Mouse (Mus musculus): ENCODE measurements around the gene Gm10961. TPM values are rescaled to one million over a fixed set of nuclear protein-coding genes. Genes with fewer than 3 reads are reported as not detected.

The Gm10961 gene
- polyA plus RNA-seq, 1 experiment, result not detected

- Histone ChIP-seq H3ac (ENCODE audit: control insufficient read depth, insufficient read length) (no peak overlapping the region), H3K79me2 (ENCODE audit: control insufficient read depth, insufficient read depth) (no peaks in the 10 kb centered on the region), H3K36me3 (ENCODE audit: control insufficient read depth, insufficient read depth) (no peaks in the 10 kb centered on the region), H3K4me3 (no peak overlapping the region), H3K4me2 (ENCODE audit: low read depth) (no peak overlapping the region), H3K27me3 (ENCODE audit: control insufficient read depth, insufficient read depth, insufficient read length) (peaks cover 70% of the 10 kb centered on the region)
- no peak for TF ChIP-seq CEBPB (IDR thresholded peaks at IDR 0.05; ENCODE audit: insufficient read depth, poor library complexity, severe bottlenecking)
Measured at GRCm38 (mm10) chr3:107595264-107595937, 35.7 kb upstream of the Gm10961 start.

- Histone ChIP-seq H3K4me3 (no peak overlapping the region), H3K27me3 (ENCODE audit: control insufficient read depth, insufficient read depth, insufficient read length) (peaks cover 76% of the 10 kb centered on the region), H3K4me2 (ENCODE audit: low read depth) (no peak overlapping the region), H3K36me3 (ENCODE audit: control insufficient read depth, insufficient read depth) (no peaks in the 10 kb centered on the region), H3K79me2 (ENCODE audit: control insufficient read depth, insufficient read depth) (no peaks in the 10 kb centered on the region), H3ac (ENCODE audit: control insufficient read depth, insufficient read length) (no peak overlapping the region)
- TF ChIP-seq REST (IDR thresholded peaks at IDR 0.05; ENCODE audit: insufficient read depth, insufficient read length) (no peak), MYOD1 (IDR thresholded peaks at IDR 0.05; ENCODE audit: control insufficient read depth in 1 of 3, insufficient read length in 2 of 3, low read depth in 2 of 3) (no peak), TCF12 (IDR thresholded peaks at IDR 0.05; ENCODE audit: insufficient read depth, poor library complexity, severe bottlenecking) (no peak), MYOG (IDR thresholded peaks at IDR 0.05; ENCODE audit: control insufficient read depth in 1 of 3, insufficient read depth in 1 of 3, insufficient read length in 2 of 3, low read depth in 2 of 3) (no peak), SRF (IDR thresholded peaks at IDR 0.05; ENCODE audit: control insufficient read depth, insufficient read length, low read depth) (no peak), TCF3 (IDR thresholded peaks at IDR 0.05; ENCODE audit: insufficient read length, low read depth) (no peak), POLR2A (IDR thresholded peaks at IDR 0.05; ENCODE audit: insufficient read length, low read depth) (no peak), E2F4 (IDR thresholded peaks at IDR 0.05; ENCODE audit: insufficient read depth) (no peak), MAX (IDR thresholded peaks at IDR 0.05; ENCODE audit: low read depth) (no peak)
Measured at GRCm38 (mm10) chr3:107595938-107596461, 35.1 kb upstream of the Gm10961 start.

DNA sequence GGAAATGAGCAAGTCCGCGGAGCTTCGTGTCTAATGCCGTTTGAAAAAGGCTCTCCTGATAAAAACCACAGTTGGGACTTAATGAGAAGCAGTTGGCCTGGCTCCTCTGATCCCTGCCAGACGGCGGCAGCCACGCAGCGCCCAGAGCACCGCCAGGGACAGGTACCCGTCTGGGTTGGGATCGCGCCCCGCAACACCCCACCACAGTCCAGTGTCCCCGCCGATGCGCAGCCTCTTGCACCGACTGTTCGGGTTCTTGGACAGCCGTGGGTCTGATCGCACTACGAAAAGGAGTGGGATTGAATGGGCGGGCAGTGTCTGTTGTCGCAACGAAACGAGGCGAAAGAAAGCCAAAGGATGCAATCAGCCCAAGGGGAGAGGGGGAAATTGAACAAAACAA is 34.6 kb upstream of the Gm10961 start:
- Histone ChIP-seq H3K4me2 (ENCODE audit: low read depth) (no peak overlapping the region), H3K27me3 (ENCODE audit: control insufficient read depth, insufficient read depth, insufficient read length) (peaks cover 82% of the 10 kb centered on the region), H3K36me3 (ENCODE audit: control insufficient read depth, insufficient read depth) (no peaks in the 10 kb centered on the region), H3K79me2 (ENCODE audit: control insufficient read depth, insufficient read depth) (no peaks in the 10 kb centered on the region), H3K4me3 (no peak overlapping the region), H3ac (ENCODE audit: control insufficient read depth, insufficient read length) (no peak overlapping the region)
- TF ChIP-seq MYOG (IDR thresholded peaks at IDR 0.05; ENCODE audit: control insufficient read depth in 1 of 3, insufficient read depth in 1 of 3, insufficient read length in 2 of 3, low read depth in 2 of 3) (no peak), MAX (IDR thresholded peaks at IDR 0.05; ENCODE audit: low read depth) (no peak), POLR2AphosphoS2 (IDR thresholded peaks at IDR 0.05; ENCODE audit: insufficient read length, low read depth) (no peak), REST (IDR thresholded peaks at IDR 0.05; ENCODE audit: insufficient read depth, insufficient read length) (no peak), CEBPB (IDR thresholded peaks at IDR 0.05; ENCODE audit: insufficient read depth, poor library complexity, severe bottlenecking) (no peak), USF1 (IDR thresholded peaks at IDR 0.05; ENCODE audit: low read depth) (no peak), TCF3 (IDR thresholded peaks at IDR 0.05; ENCODE audit: insufficient read length, low read depth) (no peak), MYOD1 (IDR thresholded peaks at IDR 0.05; ENCODE audit: control insufficient read depth in 1 of 3, insufficient read length in 2 of 3, low read depth in 2 of 3) (no peak), TCF12 (IDR thresholded peaks at IDR 0.05; ENCODE audit: insufficient read depth, poor library complexity, severe bottlenecking) (no peak), SRF (IDR thresholded peaks at IDR 0.05; ENCODE audit: control insufficient read depth, insufficient read length, low read depth) (no peak), E2F4 (IDR thresholded peaks at IDR 0.05; ENCODE audit: insufficient read depth) (no peak), POLR2A (IDR thresholded peaks at IDR 0.05; ENCODE audit: insufficient read length, low read depth) (no peak)

- H3K27me3 ChIP-seq (ENCODE audit: control insufficient read depth, insufficient read depth, insufficient read length), result peaks cover 85% of the 10 kb centered on the region
- no peak overlapping the region for H3K4me2 ChIP-seq (ENCODE audit: low read depth)
- TF ChIP-seq TCF12 (IDR thresholded peaks at IDR 0.05; ENCODE audit: insufficient read depth, poor library complexity, severe bottlenecking), result no peak
- no peak for TF ChIP-seq MAX (IDR thresholded peaks at IDR 0.05; ENCODE audit: low read depth)
- TF ChIP-seq MYOG (IDR thresholded peaks at IDR 0.05; ENCODE audit: control insufficient read depth in 1 of 3, insufficient read depth in 1 of 3, insufficient read length in 2 of 3, low read depth in 2 of 3), result no peak
- no peak for TF ChIP-seq POLR2AphosphoS2 (IDR thresholded peaks at IDR 0.05; ENCODE audit: insufficient read length, low read depth)
- TF ChIP-seq REST (IDR thresholded peaks at IDR 0.05; ENCODE audit: insufficient read depth, insufficient read length), result no peak
- TF ChIP-seq USF1 (IDR thresholded peaks at IDR 0.05; ENCODE audit: low read depth), result no peak
- TF ChIP-seq MYOD1 (IDR thresholded peaks at IDR 0.05; ENCODE audit: control insufficient read depth in 1 of 3, insufficient read length in 2 of 3, low read depth in 2 of 3), result no peak
- TF ChIP-seq TCF3 (IDR thresholded peaks at IDR 0.05; ENCODE audit: insufficient read length, low read depth), result no peak
- no peak for TF ChIP-seq POLR2A (IDR thresholded peaks at IDR 0.05; ENCODE audit: insufficient read length, low read depth)
- TF ChIP-seq CEBPB (IDR thresholded peaks at IDR 0.05; ENCODE audit: insufficient read depth, poor library complexity, severe bottlenecking), result no peak
- no peak overlapping the region for H3ac ChIP-seq (ENCODE audit: control insufficient read depth, insufficient read length)
- no peak overlapping the region for H3K4me3 ChIP-seq
- H3K36me3 ChIP-seq (ENCODE audit: control insufficient read depth, insufficient read depth), result no peaks in the 10 kb centered on the region
- no peaks in the 10 kb centered on the region for H3K79me2 ChIP-seq (ENCODE audit: control insufficient read depth, insufficient read depth)
Measured at GRCm38 (mm10) chr3:107597134-107597533, 34.0 kb upstream of the Gm10961 start.

All from myocyte (in vitro differentiated cells).